Mouse (Mus musculus) stomach, embryonic 14.5 days (tissue): ENCODE measurements around the gene Hist1h2ak. TPM values are rescaled to one million over a fixed set of nuclear protein-coding genes. Genes with fewer than 3 reads are reported as not detected.
A peak's percentile ranks its signal among the peaks of the same experiment; 100 is the strongest.
"Not testable (repeated sequence)": the region's sequence is repeated elsewhere in the genome, so short reads cannot be mapped to it uniquely, and the experiment has no call there.

ENCODE experiments used
- ATAC-seq: fragments of 200-750 bp; cut with Nextera tagmentation; 2 replicates; pipeline ENCODE4 v1.8.0; 2017; ENCODE audit warnings: low read depth, moderate TSS enrichment; ENCODE audit not compliant: insufficient number of reproducible peaks, insufficient read depth, low FRiP score
- H3K27ac ChIP-seq: fragments of 300-500 bp; sonication (generic); 2 replicates; pipeline ENCODE4 v1.5.1; 2014; ENCODE audit warnings: mild to moderate bottlenecking, low read length, moderate library complexity, mixed read lengths
- H3K27me3 ChIP-seq: fragments of 300-500 bp; sonication (generic); 2 replicates; pipeline ENCODE4 v1.6.1; 2014; ENCODE audit warnings: low read length, control low read depth, mixed read lengths; ENCODE audit not compliant: control insufficient read depth, insufficient read depth
- H3K36me3 ChIP-seq: fragments of 300-500 bp; sonication (generic); 2 replicates; pipeline ENCODE4 v1.6.1; 2014; ENCODE audit warnings: mild to moderate bottlenecking, control low read depth, low read length, moderate library complexity, mixed read lengths; ENCODE audit not compliant: control insufficient read depth, insufficient read depth
- H3K4me1 ChIP-seq: fragments of 300-500 bp; sonication (generic); 2 replicates; pipeline ENCODE4 v1.6.1; 2014; ENCODE audit warnings: low read length, control low read depth, mixed read lengths; ENCODE audit not compliant: control insufficient read depth, insufficient read depth
- H3K4me2 ChIP-seq: fragments of 300-500 bp; sonication (generic); replicated peaks from 2 replicates; pipeline ENCODE4 v1.6.1; 2014; ENCODE audit warnings: low read depth, low read length, control low read depth
- H3K4me3 ChIP-seq: fragments of 300-500 bp; sonication (generic); 2 replicates; pipeline ENCODE4 v1.5.1; 2014; ENCODE audit warnings: low read depth, low read length, control low read depth
- H3K9ac ChIP-seq: fragments of 300-500 bp; sonication (generic); replicated peaks from 2 replicates; pipeline ENCODE4 v1.6.1; 2014; ENCODE audit warnings: low read depth, mild to moderate bottlenecking, control low read depth, low read length, moderate library complexity, mixed read lengths
- H3K9me3 ChIP-seq: fragments of 300-500 bp; sonication (generic); 2 replicates; pipeline ENCODE4 v1.6.1; 2016; ENCODE audit warnings: low read depth, low read length, control low read depth; ENCODE audit not compliant: control insufficient read depth
- WGBS: fragments of 180-500 bp; shearing (Covaris S2); extraction: QIAGEN DNeasy Blood & Tissue Kit; methylation state at CpG from one replicate; pipeline ENCODE4 v1.1.7; 2014; 5-methylcytosine and 5-hydroxymethylcytosine counted together
- polyA plus RNA-seq: library from polyadenylated mRNA; unstranded; fragments of >200 nt; fragmentation: Nextera tagmentation; extraction: Ambion mirVana; gene quantifications from 2 replicates; pipeline ENCODE4 v1.2.1, GENCODE M21; 2014

The Hist1h2ak gene
- polyA plus RNA-seq, 1 experiment from 2014 or later: 13.3 TPM

DNA sequence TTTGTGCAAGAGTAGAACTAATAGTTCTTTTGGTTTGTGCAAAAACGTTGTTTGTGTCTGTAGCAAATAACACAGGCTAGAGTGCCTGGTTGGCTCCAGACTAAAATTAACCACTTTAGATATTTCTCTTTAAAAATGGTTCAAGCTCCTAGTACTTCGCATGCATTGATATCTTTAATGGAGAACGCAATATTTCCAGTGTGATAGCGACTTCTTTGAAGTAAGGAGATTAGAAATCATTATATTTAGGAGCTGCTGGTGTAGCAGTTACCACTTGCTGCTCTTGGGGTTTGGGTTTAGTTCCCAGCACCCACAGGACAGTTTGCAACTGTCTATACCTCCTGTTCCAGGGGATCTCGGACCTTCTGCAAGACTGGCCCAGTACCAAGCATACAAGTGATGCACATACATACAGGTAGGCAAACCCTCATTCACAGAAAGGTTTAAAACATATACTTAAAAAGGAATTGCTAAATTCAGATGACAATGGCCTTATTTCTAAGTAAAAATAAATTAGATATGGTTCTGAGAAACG lies 27.5 kb upstream of the Hist1h2ak start:
- H3K4me3 ChIP-seq: peak overlapping the region; percentile 65
- no peaks in the 10 kb centered on the region for H3K36me3 ChIP-seq
- WGBS: 41% methylated on average over 6 of the region's 6 CpGs
- H3K9ac ChIP-seq: no peak overlapping the region
- peak overlapping the region; percentile 98 for H3K4me2 ChIP-seq
- ATAC-seq: no peak
- H3K27ac ChIP-seq: peak overlapping the region; percentile 97; the same call in 1 of the 2 replicates
- no peaks in the 10 kb centered on the region for H3K27me3 ChIP-seq
- H3K4me1 ChIP-seq: peaks cover 13% of the 10 kb centered on the region; the same call in 1 of the 2 replicates
- no peaks in the 10 kb centered on the region for H3K9me3 ChIP-seq

DNA sequence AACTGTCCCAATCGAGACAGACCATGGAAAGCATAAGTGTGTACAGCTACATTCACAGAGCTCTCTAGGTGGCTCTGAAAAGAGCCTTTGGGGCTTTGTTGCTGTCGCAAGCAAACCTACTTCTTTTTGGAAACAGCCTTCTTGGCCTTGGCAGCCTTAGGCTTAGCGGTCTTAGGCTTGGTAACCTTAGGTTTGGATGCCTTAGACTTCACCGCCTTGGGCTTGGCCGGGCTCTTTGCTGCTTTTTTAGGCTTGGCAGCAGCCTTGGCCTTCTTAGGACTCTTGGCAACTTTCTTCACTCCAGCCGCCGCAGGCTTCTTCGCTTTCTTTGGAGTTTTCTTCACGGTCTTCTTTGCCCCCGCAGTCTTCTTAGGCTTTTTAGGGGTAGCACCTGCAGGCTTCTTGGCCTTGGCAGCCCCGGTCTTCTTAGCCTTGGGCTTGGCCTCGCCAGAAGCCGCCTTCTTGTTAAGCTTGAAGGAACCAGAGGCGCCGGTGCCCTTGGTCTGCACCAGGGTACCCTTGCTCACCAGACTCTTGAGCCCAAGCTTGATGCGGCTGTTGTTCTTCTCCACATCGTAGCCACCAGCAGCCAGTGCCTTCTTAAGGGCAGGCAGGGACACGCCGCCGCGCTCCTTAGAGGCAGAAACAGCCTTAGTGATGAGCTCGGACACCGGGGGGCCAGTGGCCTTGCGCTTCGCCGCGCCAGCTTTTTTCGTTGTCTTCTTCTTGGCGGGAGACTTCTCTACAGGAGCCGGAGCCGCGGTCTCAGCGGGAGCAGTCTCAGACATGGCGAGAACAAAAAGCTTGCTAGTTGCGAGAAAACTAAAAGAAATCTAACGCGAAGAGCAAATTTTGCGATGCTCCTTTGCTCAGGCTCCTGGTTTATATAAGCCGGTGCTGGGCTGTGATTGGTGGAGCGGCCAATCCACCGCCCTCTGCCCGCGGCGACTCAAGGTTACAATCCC lies 26.4 kb upstream of the Hist1h2ak start, which contains the start of gene Hist1h1b:
TSS of gene Hist1h1b (minus strand) at position 859 of the 965 bp plus-strand sequence.
- H3K4me1 ChIP-seq: peaks cover 7% of the 10 kb centered on the region; the same call in 1 of the 2 replicates
- WGBS: under 1% methylated on average over 44 of the region's 44 CpGs
- peak within 1 kb of the TSS; percentile 97 for H3K27ac ChIP-seq
- H3K9me3 ChIP-seq: no peaks in the 10 kb centered on the region
- peak within 1 kb of the TSS; percentile 98 for H3K4me2 ChIP-seq
- no peaks in the 10 kb centered on the region for H3K27me3 ChIP-seq
- H3K36me3 ChIP-seq: no peaks in the 10 kb centered on the region
- peak within 1 kb of the TSS; percentile 89 for H3K9ac ChIP-seq
- peak; percentile 42; the same call in 1 of the 2 replicates for ATAC-seq
- peak within 1 kb of the TSS; percentile 65 for H3K4me3 ChIP-seq

DNA sequence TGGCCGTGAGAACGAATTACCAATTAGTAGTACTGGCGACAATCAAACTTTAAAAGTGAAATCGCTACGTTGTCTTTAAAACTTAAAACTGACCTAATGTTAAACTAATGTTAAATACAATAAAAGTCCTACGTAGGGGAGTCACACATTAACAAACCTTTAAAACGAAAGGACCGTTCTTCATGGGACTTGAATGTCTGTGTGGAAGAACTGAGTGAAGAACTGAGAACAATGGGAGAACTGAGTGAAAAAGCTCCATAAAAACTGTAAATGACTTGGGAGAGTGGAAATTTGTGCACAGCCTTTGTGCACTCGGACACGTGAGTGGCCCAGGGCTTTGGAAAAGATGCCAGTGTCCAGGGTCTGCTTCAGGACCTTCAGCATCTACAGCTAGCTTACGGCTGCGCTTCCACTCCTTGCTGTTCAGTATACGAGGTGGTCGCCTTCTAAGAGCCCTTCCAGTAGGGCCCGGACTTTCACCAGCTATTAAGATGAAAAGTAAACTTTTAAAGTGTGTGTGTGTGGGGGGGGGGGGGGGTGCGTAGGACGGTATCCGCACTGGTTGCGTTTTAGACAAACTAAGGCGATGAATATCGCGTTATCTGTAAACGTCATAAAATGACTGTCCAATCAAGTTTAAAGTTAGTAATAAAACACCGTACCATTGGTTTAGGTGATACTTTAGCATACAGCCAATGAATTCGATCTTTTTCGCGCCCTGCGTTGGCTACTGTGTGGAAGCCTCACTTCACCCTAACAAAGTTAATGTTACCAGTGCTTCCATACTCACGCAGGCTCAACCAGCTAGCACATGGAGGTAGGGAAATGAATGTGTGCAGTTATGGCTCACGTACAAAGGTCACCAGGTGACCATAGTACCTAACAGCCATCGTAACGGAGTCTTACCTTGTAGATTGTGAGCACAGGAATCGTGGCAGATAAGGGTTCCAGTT lies 25.5 kb upstream of the Hist1h2ak start:
- 4% methylated on average over 33 of the region's 33 CpGs for WGBS
- H3K4me3 ChIP-seq: peak overlapping the region; percentile 65
- H3K36me3 ChIP-seq: no peaks in the 10 kb centered on the region
- peak overlapping the region; percentile 97 for H3K27ac ChIP-seq
- H3K4me2 ChIP-seq: peak overlapping the region; percentile 98
- H3K9me3 ChIP-seq: no peaks in the 10 kb centered on the region
- no peaks in the 10 kb centered on the region for H3K27me3 ChIP-seq
- peaks cover 4% of the 10 kb centered on the region; the same call in 1 of the 2 replicates for H3K4me1 ChIP-seq
- peak overlapping the region; percentile 89 for H3K9ac ChIP-seq
- peak; percentile 81 for ATAC-seq

DNA sequence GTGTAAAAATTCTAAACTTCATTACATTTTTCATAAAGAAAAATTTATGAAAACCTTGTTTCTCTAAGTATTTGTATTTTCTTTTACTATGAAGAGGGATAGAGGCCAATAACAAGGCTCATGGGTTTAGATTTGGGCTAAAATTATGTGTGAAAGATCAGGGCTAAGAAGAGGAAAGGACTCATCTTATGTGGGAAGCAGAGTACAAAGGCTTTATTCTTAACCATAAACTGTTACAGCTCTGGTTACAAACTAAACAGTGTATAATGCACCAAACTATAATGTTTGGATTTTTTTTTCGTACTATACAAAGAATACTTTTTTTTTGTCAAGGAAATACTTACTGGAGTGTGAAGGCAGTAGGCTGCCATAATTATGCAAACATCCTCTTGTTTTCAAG lies 2.1 kb upstream of the Hist1h2ak start:
- Histone ChIP-seq H3K9me3 (no peaks in the 10 kb centered on the region), H3K9ac (no peak overlapping the region), H3K4me2 (peak overlapping the region; percentile 19; the same call in 1 of the 2 replicates), H3K4me3 (no peak overlapping the region; the same call in 1 of the 2 replicates), H3K4me1 (peaks cover 9% of the 10 kb centered on the region; the same call in 1 of the 2 replicates), H3K27ac (no peak overlapping the region), H3K27me3 (no peaks in the 10 kb centered on the region), H3K36me3 (no peaks in the 10 kb centered on the region)
- WGBS: 69% methylated on average over 1 of the region's 1 CpGs
- no peak for ATAC-seq

DNA sequence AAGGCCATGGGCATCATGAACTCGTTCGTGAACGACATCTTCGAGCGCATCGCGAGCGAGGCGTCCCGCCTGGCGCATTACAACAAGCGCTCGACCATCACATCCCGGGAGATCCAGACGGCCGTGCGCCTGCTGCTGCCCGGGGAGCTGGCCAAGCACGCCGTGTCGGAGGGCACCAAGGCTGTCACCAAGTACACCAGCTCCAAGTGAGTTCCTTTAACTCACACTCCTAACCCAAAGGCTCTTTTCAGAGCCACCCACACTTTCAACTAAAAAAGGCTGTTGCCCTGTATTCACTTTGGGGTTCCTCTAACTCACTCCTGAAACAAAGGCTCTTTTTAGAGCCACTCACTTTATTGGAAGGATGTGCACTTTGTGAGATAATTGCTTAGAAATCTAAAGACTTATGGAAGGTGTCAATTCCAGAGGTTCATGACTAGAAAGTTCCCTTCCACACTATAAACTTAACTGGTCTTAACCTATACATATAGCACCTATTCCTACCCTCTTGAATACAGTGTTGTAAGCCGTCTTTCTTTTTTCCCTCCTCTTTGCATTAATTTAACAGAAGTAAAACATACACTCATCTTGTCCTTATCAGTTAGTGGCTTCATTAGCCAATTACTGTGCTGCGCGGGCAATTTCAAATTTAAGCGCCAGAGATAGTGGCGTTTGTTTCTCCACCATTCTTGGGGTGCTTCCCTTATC lies 821 bp upstream of the Hist1h2ak start:
- 0% methylated on average over 22 of the region's 26 CpGs for WGBS
- peak overlapping the region; percentile 62 for H3K4me2 ChIP-seq
- H3K27ac ChIP-seq: peak overlapping the region; percentile 91
- H3K9ac ChIP-seq: peak overlapping the region; percentile 40
- not testable (repeated sequence) for H3K36me3 ChIP-seq, H3K4me1 ChIP-seq, H3K27me3 ChIP-seq, H3K9me3 ChIP-seq, ATAC-seq
- peak overlapping the region; percentile 45 for H3K4me3 ChIP-seq

- Histone ChIP-seq H3K4me3 (peak overlapping the region; percentile 45), H3K27ac (peak overlapping the region; percentile 91), H3K4me2 (peak overlapping the region; percentile 62), H3K9ac (peak overlapping the region; percentile 45), H3K9me3 (no peaks in the 10 kb centered on the region), H3K4me1 (peaks cover 11% of the 10 kb centered on the region; the same call in 1 of the 2 replicates), H3K27me3 (no peaks in the 10 kb centered on the region), H3K36me3 (no peaks in the 10 kb centered on the region)
- ATAC-seq: no peak
- WGBS: 3% methylated on average over 6 of the region's 10 CpGs
Observed at GRCm38 (mm10) chr13:21753051-21753523, 540 bp downstream of the Hist1h2ak start.

- H3K4me2 ChIP-seq: peak overlapping the region; percentile 62
- 0 out of 2 replicates have a peak overlapping the region, but pooled peaks have one; percentile 10 for H3K9ac ChIP-seq
- no peaks in the 10 kb centered on the region for H3K9me3 ChIP-seq
- WGBS: 23% methylated on average over 3 of the region's 3 CpGs
- peak overlapping the region; percentile 2; the same call in 1 of the 2 replicates for H3K4me3 ChIP-seq
- H3K36me3 ChIP-seq: no peaks in the 10 kb centered on the region
- peaks cover 11% of the 10 kb centered on the region; the same call in 1 of the 2 replicates for H3K4me1 ChIP-seq
- ATAC-seq: no peak
- H3K27ac ChIP-seq: peak overlapping the region; percentile 91; the same call in 1 of the 2 replicates
- no peaks in the 10 kb centered on the region for H3K27me3 ChIP-seq
Observed at GRCm38 (mm10) chr13:21752356-21752755, 1.3 kb downstream of the Hist1h2ak start.
